Mouse (Mus musculus) right cerebral cortex, adult 18-20 months (tissue): Measurements from ENCODE around the gene Bmi1.
A peak's percentile ranks its signal among the peaks of the same experiment; 100 is the strongest.

Experiments used
- DNase-seq: peaks from one replicate; pipeline ENCODE4 v3.0.0; 2022; ENCODE audit warnings: mixed read lengths

Bmi1 gene

GRCm38 (mm10) chr2:18676936-18677491 lies at the start of gene Bmi1:
Gene Bmi1, plus strand, starts transcription at chr2:18677018.
- peak; percentile 65 for DNase-seq

DNA sequence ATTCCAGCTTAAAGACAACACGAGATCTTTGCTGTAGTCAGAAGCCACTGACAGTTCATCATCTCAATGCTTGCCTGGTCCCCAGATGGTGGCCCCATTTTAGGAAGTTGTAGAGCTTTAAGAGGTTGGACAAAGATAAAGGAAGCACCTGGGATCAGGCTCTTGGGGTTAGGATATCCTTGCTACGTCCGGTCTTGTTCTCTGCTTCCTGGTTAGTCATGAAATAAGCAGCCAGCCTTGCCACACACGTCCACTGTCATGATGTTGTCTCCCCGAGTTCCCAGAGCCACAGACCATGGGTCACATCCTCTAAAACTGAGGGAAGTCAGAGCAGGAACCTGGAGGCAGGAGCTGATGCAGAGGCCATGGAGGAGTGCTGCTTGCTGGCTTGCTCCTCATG lies 46.3 kb upstream of the Bmi1 start:
- no peak for DNase-seq

DNA sequence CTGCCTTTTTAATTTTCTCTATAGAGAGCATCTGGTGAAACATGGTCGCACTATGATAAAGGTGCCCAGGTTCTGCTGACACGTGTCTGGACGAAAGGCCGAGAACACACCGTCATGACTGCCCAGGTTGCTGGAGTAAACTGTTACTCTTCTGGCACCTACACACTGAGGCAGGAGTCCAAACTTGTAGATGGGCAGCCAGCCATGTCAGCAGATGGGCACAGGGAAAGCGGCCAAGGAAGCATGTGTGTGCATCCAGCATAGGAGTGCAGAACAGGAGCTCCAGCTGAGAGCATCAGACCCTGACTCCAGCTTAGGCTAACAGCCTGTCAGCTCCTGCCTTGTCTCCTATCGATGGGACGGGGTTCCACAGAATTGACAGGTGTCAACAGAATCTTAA lies 41.8 kb upstream of the Bmi1 start:
- DNase-seq = peak; percentile 84

- DNase-seq = no peak
These were observed 28.3 kb upstream of the Bmi1 start for GRCm38 (mm10) chr2:18648563-18648962.

DNA sequence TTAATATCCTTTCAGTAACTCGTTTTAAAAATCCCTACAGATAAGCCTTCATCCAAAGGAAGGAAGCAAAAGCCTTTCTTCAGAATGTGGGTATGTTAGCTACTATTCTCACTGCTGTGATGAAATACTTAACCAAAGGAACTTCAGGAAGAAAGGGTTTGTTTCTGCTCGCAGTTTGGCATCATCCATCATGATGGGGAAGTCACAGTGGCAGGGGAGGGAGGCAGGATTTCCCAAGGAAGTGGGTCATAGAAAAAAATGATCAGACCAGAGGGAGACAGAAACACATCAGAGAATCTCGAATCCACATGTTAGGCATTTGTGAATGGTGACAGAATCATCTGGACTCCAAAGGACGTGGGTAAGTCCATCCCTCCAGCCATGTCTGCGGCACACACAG lies 22.0 kb upstream of the Bmi1 start:
- DNase-seq = no peak

GRCm38 (mm10) chr2:18664003-18664402 lies 12.8 kb upstream of the Bmi1 start:
- no peak for DNase-seq

GRCm38 (mm10) chr2:18671041-18671440 lies 5.8 kb upstream of the Bmi1 start:
- no peak for DNase-seq

- DNase-seq = peak; percentile 93
These were observed 4.6 kb upstream of the Bmi1 start, which contains the start of gene Commd3 for GRCm38 (mm10) chr2:18672133-18672765. Gene Commd3, plus strand, starts transcription at chr2:18672384.

- peak; percentile 11 for DNase-seq
These were observed 4.1 kb upstream of the Bmi1 start for GRCm38 (mm10) chr2:18672766-18673164.

DNA sequence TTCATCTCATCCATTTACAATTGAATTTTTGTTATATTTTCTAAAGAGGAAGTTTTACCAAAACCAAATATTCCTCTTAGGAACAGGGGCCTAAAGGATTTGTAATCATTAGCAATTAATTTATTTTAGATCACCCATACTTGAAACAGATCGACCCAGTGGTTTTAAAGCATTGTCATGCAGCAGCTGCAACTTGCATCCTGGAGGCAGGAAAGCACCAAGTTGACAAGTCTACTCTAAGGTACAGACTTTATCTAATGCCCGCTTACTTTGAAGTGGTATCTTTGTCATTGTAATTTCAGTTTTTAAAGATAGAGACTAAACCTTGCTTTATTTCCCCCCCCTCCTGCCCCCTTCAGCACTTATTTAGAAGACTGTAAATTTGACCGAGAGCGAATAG lies 3.1 kb upstream of the Bmi1 start:
- no peak for DNase-seq

DNA sequence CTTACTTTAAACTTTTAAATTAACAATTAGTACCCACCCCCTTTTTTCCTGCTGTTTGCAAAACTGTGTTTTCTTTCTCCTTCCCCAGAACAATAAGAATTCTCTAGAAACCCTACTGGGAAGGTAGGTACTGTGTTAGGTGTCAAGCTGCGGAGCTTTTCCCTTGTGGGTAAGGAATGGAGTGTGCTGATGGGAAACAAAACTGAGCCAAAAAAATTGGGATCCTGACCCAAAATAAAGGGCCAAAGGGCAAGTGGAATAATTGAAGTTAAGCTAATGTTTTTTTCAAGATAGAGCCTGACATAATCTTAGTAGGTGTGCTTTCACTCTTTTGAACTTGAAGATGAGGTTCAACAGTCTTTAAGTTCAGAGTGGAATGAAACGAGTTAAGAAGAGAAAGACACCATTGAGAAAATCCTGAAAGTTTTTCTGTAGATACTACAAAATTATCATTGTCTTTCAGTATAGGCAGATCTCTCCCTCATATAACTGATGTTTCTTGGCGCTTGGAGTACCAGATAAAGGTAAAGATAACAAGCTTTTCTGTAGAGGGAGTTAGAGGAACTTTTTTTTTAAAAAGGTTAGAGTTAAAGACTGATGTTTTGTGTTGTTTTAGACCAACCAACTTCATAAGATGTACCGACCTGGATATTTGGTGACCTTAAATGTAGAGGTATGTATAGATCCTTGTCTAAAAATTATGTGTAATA lies 2.5 kb upstream of the Bmi1 start:
- no peak for DNase-seq

DNA sequence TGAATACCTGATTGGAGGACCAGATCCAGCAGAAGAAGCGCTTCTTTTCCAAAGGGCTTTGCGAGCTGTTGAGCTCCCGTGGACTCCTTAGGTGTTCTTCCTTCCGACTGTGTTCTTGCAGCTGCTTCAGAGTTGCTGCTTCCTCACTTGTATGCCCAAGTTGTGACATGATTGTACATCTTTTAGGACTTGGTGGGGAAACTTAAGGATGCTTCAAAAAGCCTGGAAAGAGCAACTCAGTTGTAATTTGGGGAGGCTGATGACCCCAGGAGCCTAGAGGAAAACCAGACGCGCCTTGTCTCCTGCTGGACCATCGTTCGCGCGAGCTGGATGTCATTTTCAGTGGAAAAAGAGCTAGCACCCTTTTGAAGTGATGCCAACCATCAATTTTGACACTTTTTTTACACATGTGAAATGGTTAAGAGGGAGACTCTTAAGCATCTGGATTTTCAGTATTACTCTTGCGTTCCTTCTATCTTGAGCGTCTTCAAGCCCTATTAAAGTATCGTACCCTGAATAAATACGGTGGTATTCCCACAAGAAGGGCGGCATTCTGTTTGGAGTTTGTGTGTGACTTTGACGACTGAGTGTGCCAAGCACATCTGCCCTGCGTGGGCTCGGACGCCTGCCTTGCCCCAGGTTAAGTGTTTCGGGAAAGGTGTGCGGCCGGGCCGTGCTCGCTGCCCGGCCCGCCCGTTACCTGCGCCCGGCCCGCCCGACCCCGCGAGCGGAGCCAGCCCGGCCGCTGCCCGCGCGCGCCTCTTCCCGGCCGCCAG lies 949 bp upstream of the Bmi1 start:
- DNase-seq = no peak

DNA sequence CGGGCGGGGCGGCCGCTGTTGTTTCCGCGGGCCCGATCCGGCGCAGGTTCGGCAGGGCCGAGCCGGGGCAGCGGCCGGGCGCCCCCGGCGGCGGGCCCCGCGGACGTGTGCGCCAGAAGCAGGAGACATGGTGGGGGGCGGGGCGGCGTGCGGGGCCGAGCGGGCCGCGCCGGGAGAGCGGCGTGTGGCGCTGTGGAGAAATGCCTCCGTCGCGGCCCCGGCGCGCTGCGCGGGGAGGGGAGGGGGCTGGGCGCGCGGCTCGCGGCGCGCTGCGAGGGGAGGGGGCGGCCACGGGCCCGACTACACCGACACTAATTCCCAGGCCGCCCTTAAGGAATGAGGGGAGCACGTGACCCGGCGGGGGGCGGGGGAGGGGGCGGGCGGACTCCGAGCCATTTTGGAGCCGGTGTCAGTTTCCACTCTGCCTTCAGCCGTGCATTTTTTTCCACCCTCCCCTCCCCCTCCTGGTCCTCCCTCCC lies 322 bp upstream of the Bmi1 start:
- DNase-seq = peak; percentile 77

DNA sequence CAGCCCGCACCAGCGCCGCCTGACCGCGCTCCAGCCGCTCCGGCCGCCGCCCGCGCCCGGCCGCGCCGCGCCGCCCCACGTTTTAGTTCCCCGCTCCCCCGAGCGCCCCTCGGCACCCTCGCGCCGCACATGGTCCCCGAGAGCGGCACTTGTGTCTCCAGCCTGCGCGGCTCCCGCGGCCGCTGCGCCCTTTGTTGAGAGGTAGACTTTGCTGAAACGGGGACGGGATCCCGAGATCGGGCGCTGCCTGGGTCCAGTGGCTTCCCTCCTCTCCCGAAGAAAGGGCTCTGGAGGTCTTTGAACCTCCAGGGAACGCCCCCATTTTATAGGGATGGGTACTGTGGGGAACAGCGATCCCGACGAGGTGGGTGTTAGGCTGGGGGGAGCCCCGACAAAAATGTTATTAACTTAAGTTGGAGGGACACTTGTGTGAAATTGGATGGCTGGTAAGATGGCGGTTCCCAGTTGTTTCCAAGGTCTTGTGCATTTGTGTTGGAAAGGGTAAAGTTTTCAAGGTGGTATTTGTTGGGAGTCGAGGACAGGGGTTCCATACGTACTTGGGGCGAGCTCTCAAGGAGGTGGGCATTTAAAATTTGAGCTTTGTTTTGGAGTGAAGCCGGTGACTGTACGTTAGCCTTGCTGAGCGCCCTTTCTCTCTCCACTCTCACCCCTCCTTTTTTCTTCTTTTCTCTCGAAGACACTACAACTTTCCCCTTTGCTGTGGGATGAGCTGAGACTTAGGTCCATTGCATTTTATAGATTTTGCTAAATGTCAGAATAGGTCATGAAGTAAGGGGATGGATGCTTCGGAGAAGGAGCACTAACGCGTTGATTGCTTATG lies 1.0 kb downstream of the Bmi1 start:
- DNase-seq = peak; percentile 38

DNA sequence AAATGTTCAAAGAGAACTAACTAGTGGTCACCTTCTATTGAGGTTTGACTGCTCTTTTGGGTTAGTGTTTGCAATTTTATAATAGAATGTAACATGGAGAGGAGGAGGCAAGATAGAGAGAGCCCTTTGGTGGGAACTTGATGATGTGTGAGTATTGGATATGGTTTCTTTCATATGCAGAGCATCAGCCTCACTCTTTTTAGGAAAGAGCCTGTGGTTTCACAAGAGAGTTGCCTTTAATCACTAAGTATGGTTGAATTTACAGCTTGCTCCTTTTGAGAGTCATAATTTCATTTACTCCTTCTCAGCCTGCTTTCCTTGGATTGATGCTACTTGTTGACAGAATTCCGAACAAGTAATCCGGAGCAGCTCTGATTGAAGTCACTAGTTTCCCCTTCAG lies 2.9 kb downstream of the Bmi1 start:
- no peak for DNase-seq

- DNase-seq = no peak
These were observed 3.7 kb downstream of the Bmi1 start for GRCm38 (mm10) chr2:18680501-18680900.

DNA sequence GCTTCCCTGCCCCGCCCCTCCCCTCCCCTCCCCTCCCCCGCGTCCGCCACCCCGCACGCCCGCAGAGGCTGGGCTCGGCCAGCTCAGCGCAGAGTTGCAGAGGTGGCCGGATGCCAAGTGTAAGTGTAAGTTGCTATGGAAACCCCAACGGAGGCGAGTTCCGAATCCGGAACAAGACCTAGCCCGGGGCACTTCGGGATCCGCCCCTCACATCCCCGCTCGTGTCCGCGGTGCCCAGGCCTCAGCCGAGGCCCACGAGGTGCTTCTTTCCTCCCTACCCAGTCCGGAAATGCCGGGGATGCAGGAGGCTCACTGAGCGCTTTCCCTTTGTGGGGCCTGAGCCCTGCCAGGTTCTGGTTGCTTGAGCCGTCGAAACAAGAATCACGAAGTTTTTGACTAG lies 4.1 kb downstream of the Bmi1 start:
- DNase-seq = peak; percentile 72

GRCm38 (mm10) chr2:18684062-18684461 lies 7.2 kb downstream of the Bmi1 start:
- DNase-seq = no peak

DNA sequence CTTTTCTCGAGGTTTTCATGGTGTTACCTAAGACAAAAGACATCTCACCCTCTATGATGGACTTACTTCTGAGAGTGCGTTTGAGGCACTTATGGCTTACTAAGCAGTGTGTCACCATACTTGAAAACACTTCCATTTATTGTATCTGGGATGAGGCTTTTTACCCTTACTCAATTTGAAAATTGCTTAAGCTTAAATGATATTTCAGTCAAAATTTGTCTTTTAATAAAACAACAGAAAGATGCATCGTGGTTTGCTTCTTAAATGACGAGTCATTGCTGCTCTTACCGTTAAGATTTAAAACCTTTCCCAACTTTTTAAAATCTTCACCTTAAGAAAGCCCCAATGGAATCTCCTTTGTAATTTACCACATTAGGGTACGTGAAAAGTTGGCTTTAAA lies 9.6 kb downstream of the Bmi1 start:
- no peak for DNase-seq

DNA sequence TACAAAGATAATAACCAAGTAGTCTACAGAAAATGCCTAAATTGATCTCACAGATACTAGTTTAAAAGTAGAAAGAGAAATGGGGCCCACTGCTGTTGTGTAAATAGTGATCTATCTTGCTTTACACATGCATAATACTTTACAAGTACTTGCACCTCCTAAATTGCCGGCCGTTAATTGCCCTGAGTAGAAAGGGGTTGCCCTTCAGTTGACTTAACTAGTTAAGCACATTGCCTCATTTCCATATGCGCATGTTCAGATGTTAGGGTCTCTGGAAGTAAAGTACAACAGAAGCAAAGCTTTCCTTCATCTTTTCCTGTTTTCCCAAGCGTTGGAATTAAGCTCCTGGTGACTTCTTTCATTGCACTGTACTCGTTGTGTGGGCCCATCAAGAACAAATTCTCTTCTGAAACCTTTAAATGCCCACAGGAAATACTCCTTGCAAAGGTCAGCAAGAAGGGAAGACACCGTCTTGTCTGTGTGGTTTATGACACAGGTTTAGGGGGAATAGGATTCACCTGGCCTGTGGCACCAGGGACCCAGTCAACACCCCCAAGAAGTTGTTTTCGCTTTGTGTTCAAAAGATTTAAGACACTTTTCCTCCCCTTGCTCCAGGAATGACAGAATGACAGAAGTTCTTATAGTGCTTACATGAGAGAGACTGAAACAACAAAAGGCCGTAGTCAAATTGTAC lies 10.2 kb downstream of the Bmi1 start:
- DNase-seq = no peak

- DNase-seq = no peak
These were observed 10.9 kb downstream of the Bmi1 start for GRCm38 (mm10) chr2:18687671-18688170.

DNA sequence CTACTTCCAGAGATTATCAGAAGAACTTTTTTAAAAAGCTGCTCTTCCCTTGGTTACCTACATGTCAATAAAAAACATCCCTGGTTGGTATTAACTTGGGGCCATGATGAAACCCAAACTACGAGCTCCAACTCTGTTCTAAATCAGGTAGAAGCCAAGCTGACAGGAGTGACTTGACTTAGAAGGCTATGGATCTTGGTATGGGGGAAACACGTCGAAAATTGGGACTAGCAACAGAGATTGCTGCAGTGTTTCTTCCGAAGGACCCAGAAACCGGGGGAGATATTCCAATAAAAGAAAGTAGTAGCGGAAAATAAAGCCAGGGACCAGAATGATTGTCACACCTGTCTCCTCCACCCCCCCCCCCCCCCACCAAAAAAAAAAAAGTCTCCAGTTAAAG lies 11.5 kb downstream of the Bmi1 start:
- DNase-seq = no peak
